Mouse (Mus musculus): ENCODE results near the gene Pard6b.

DNA sequence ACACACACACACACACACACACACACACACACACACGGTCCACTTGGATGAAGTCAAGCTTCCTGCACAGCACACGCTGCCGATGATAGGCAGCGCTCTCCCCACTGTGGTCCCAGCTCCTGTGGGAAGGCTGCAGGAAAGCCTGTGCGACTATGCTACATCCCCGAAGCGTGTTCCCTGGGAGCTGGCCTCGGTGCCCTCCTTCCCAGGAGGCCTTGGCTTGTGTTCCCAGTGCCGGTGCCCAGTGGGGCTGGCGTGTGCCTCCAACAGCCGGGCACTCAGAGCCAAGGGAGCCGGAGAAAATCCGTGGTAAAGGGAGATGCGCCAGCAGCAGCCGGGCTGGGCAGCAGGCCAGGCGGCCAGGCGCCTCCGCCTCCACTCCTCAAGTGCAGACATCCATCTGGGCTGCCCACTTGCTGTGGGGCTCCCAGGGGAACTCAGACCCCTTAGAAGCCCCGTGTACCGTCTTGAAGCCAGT lies 25.9 kb downstream of the Pard6b start:
- no peak for TF ChIP-seq MAX (IDR thresholded peaks at IDR 0.05; ENCODE audit: low read length)
- no peak for TF ChIP-seq CTCF (IDR thresholded peaks at IDR 0.05 in 2 of 3, conservative IDR thresholded peaks at IDR 0.05 in 1 of 3; ENCODE audit: control insufficient read depth in 1 of 3, insufficient read depth in 1 of 3, low read depth in 2 of 3, low read length in 3 of 3, poor library complexity in 1 of 3, severe bottlenecking in 1 of 3)
- TF ChIP-seq POLR2A (IDR thresholded peaks at IDR 0.05; ENCODE audit: control insufficient read depth in 1 of 2, insufficient read depth in 1 of 2, low read depth in 1 of 2, low read length in 2 of 2, poor library complexity in 1 of 2) = no peak
- TF ChIP-seq BHLHE40 (IDR thresholded peaks at IDR 0.05; ENCODE audit: borderline replicate concordance, low read depth, low read length) = no peak
- no peak for TF ChIP-seq USF1 (IDR thresholded peaks at IDR 0.05; ENCODE audit: low read depth, low read length)
- no peak for TF ChIP-seq MYC (IDR thresholded peaks at IDR 0.05; ENCODE audit: low read depth, low read length)
- TF ChIP-seq TAL1 (IDR thresholded peaks at IDR 0.05; ENCODE audit: low read length) = no peak
- no peak for TF ChIP-seq ELF1 (IDR thresholded peaks at IDR 0.05; ENCODE audit: low read depth, low read length)
- TF ChIP-seq USF2 (IDR thresholded peaks at IDR 0.05; ENCODE audit: borderline replicate concordance in 1 of 2, insufficient read depth in 1 of 2, low read depth in 1 of 2, low read length in 2 of 2) = no peak
- TF ChIP-seq MEF2A (IDR thresholded peaks at IDR 0.05; ENCODE audit: extremely low read depth, insufficient replicate concordance, low read depth, low read length, poor library complexity, severe bottlenecking) = no peak
- no peak for TF ChIP-seq MAZ (IDR thresholded peaks at IDR 0.05; ENCODE audit: low read depth, low read length)

Data from MEL (cell line).